Mouse (Mus musculus) erythroblast, embryonic 14.5 days (primary cell): ENCODE data around the gene Bri3bp. TPM values are rescaled to one million over a fixed set of nuclear protein-coding genes. Genes with fewer than 3 reads are reported as not detected.

ENCODE experiments used
- H3K27me3 ChIP-seq: 2 replicates; pipeline ENCODE4 v1.6.1; 2012; ENCODE audit warnings: inconsistent platforms; ENCODE audit not compliant: control insufficient read depth
- H3K36me3 ChIP-seq: 2 replicates; pipeline ENCODE4 v1.6.1; 2012; ENCODE audit warnings: mild to moderate bottlenecking, inconsistent platforms; ENCODE audit not compliant: control insufficient read depth
- H3K4me1 ChIP-seq: 2 replicates; pipeline ENCODE4 v1.6.1; 2012; ENCODE audit warnings: inconsistent platforms; ENCODE audit not compliant: control insufficient read depth
- H3K4me3 ChIP-seq: replicated peaks from 2 replicates; pipeline ENCODE3; 2012; ENCODE audit warnings: moderate library complexity, mild to moderate bottlenecking, inconsistent platforms
- H3K9me3 ChIP-seq: 2 replicates; pipeline ENCODE4 v1.6.1; 2012; ENCODE audit warnings: low read length, inconsistent platforms, mixed read lengths; ENCODE audit not compliant: control insufficient read depth
- GATA1 ChIP-seq: IDR thresholded peaks from 2 replicates; pipeline ENCODE4 v1.6.1; 2012; ENCODE audit warnings: low read length, inconsistent platforms, mixed read lengths
- TAL1 ChIP-seq: IDR thresholded peaks from 3 replicates; pipeline ENCODE4 v1.6.1; 2012; ENCODE audit warnings: low read length, inconsistent platforms, mixed read lengths
- polyA plus RNA-seq: library from polyadenylated mRNA; stranded (reverse); fragments of >175 nt; gene quantifications from 2 replicates; pipeline ENCODE4 v1.2.3, GENCODE M21; 2012

Gene Bri3bp
- polyA plus RNA-seq, 1 experiment, result 0.38 TPM

GRCm38 (mm10) chr5:125443335-125443734 lies 2.0 kb downstream of the Bri3bp start:
- no peak for TF ChIP-seq TAL1
- TF ChIP-seq GATA1, result no peak
- no peaks in the 10 kb centered on the region for H3K27me3 ChIP-seq
- peaks cover 57% of the 10 kb centered on the region for H3K4me1 ChIP-seq
- H3K9me3 ChIP-seq, result peaks cover 4% of the 10 kb centered on the region; the same call in 1 of the 2 replicates
- peaks cover 13% of the 10 kb centered on the region for H3K36me3 ChIP-seq
- no peak overlapping the region for H3K4me3 ChIP-seq

DNA sequence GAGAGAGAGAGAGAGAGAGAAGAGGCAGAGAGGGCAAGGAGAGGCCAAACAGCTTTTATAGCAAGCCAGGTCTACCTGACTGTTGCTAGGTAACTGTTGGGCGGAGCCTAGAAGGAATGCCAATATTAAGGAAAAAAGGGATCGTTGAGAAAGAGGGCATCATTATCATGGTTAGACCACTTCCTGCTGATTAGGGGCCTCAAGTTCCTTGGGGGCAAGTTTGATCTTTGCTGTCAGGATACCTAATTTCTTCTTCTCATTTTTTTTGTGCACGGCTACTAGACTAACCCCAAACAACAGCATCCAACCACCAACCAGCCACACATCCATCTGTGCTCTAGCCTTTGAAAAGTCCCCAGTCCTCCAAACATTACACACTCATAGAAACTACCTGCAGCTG lies 2.5 kb downstream of the Bri3bp start:
- Histone ChIP-seq H3K4me3 (no peak overlapping the region), H3K27me3 (no peaks in the 10 kb centered on the region), H3K4me1 (peaks cover 54% of the 10 kb centered on the region), H3K36me3 (peaks cover 13% of the 10 kb centered on the region), H3K9me3 (peaks cover 4% of the 10 kb centered on the region; the same call in 1 of the 2 replicates)
- TF ChIP-seq TAL1 (no peak), GATA1 (no peak)

DNA sequence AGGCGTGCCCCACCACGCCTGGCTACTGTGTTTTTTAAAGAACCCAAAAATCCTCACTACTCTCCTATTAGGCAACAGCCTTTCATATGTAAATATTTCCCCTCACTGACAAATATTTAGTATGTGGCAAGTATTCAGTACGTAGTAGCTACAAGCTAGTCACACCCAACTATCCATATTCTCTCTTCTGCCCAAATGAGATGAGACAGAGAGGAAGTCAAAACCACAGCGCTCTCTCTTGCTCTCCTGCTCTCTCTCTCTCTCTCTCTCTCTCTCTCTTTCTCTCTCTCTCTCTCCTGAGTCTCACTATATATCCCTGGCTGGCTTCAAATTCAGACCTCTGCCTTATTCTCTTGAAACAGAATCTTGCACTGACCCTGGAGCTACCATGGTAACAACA lies 3.2 kb downstream of the Bri3bp start:
- Histone ChIP-seq H3K4me3 (no peak overlapping the region), H3K9me3 (peaks cover 4% of the 10 kb centered on the region; the same call in 1 of the 2 replicates), H3K4me1 (peaks cover 57% of the 10 kb centered on the region), H3K36me3 (peaks cover 13% of the 10 kb centered on the region), H3K27me3 (no peaks in the 10 kb centered on the region)
- TF ChIP-seq GATA1 (no peak), TAL1 (no peak)

DNA sequence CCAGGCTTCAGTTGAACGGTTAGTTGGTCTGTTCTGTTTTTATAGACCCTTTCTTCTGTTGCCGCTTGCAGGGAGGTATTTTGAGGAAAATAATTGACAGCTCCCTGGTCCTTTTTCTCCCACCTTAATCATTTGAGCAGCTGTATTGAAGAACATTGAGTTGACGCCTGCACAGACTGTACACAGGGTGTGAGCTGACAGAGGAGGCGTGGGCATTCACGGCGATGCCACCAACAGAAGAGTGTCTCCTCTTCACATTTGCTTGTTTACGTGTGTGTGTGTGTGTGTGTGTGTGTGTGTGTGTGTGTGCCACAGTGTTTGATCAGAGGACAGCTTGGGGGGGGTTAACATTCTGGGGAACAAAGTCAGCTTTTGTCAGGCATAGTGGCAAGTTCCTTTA lies 5.0 kb downstream of the Bri3bp start:
- H3K36me3 ChIP-seq, result peaks cover 13% of the 10 kb centered on the region
- H3K4me1 ChIP-seq, result peaks cover 48% of the 10 kb centered on the region
- H3K27me3 ChIP-seq, result no peaks in the 10 kb centered on the region
- H3K9me3 ChIP-seq, result peaks cover 4% of the 10 kb centered on the region; the same call in 1 of the 2 replicates
- no peak overlapping the region for H3K4me3 ChIP-seq
- TF ChIP-seq GATA1, result no peak
- TF ChIP-seq TAL1, result no peak

- H3K9me3 ChIP-seq, result peaks cover 4% of the 10 kb centered on the region; the same call in 1 of the 2 replicates
- TF ChIP-seq GATA1 (no peak), TAL1 (no peak)
- H3K27me3 ChIP-seq, result no peaks in the 10 kb centered on the region
- H3K36me3 ChIP-seq, result peaks cover 22% of the 10 kb centered on the region
- H3K4me1 ChIP-seq, result peaks cover 36% of the 10 kb centered on the region
- no peak overlapping the region for H3K4me3 ChIP-seq
Observed at GRCm38 (mm10) chr5:125448026-125448425, 6.7 kb downstream of the Bri3bp start.

GRCm38 (mm10) chr5:125448631-125449030 lies 7.3 kb downstream of the Bri3bp start:
- no peaks in the 10 kb centered on the region for H3K27me3 ChIP-seq
- H3K36me3 ChIP-seq, result peaks cover 18% of the 10 kb centered on the region
- no peak overlapping the region for H3K4me3 ChIP-seq
- no peaks in the 10 kb centered on the region; the same call in 1 of the 2 replicates for H3K9me3 ChIP-seq
- H3K4me1 ChIP-seq, result peaks cover 34% of the 10 kb centered on the region
- TF ChIP-seq TAL1, result no peak
- no peak for TF ChIP-seq GATA1

DNA sequence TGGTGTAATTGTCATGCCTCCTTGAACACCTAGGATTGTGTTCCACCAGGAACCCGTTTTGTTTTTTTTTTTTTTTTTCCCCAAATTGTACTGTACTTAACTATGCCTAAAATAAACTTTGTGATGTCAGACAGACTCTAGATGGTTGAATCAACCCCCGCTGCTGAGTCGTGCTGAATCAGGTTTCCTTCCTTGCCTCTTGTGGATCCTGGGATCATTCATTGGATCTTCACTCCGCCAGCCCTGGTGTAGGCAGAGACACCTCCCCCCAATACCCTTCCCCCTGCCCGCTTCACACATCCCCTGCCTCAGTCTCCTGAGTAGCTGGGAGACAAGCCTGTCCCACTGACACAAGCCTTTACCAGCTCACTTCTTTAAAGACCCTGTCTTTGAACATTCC lies 7.9 kb downstream of the Bri3bp start:
- no peaks in the 10 kb centered on the region for H3K27me3 ChIP-seq
- TF ChIP-seq TAL1 (no peak), GATA1 (no peak)
- no peak overlapping the region for H3K4me3 ChIP-seq
- peaks cover 31% of the 10 kb centered on the region for H3K4me1 ChIP-seq
- no peaks in the 10 kb centered on the region for H3K9me3 ChIP-seq
- H3K36me3 ChIP-seq, result peaks cover 19% of the 10 kb centered on the region

GRCm38 (mm10) chr5:125452573-125452972 lies 11.2 kb downstream of the Bri3bp start:
- no peaks in the 10 kb centered on the region for H3K9me3 ChIP-seq
- no peak overlapping the region for H3K4me3 ChIP-seq
- H3K36me3 ChIP-seq, result peaks cover 19% of the 10 kb centered on the region
- H3K4me1 ChIP-seq, result peaks cover 39% of the 10 kb centered on the region
- TF ChIP-seq GATA1 (no peak), TAL1 (no peak)
- no peaks in the 10 kb centered on the region for H3K27me3 ChIP-seq

DNA sequence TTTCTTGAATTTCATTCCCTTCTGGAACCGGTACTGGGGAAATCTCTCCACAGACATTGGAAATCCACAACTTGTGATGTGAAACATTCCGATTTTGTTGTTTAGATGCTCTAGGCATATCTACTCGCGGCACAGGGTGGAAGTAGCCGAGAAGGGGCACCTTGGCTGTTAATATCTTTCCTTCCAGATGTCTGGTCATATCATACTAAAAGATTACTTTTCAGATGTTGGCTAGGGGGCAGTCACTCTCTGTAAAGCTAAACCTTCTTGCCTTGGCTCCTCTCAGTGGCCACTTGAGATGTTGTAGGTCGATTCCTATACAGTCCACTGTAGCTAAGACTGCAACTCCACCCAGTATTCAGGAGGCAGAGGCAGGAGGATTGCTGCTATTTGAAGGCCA lies 14.7 kb downstream of the Bri3bp start:
- Histone ChIP-seq H3K27me3 (no peaks in the 10 kb centered on the region), H3K36me3 (peaks cover 19% of the 10 kb centered on the region), H3K9me3 (no peaks in the 10 kb centered on the region), H3K4me1 (peaks cover 43% of the 10 kb centered on the region), H3K4me3 (no peak overlapping the region)
- TF ChIP-seq GATA1 (no peak), TAL1 (no peak)

DNA sequence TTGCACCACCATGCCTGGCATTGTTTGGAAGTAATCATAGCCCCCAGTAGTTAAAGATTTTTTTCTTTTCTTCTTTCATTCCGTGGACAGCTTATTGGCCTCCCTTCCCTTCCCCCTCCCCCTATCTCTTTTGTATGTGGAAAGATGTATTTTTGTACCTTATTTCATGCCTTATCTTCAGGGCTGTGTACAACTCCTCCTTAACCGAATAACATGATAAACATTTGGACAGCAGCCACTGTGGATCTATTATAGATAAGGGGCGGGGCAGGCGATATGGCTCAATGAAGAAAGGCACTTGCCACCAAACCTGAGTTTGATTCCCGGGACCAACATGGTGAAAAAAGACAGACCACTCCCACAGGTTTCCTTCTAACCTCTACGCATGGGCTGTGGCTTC lies 16.2 kb downstream of the Bri3bp start:
- peaks cover 49% of the 10 kb centered on the region for H3K4me1 ChIP-seq

More for the DNA sequence above, 16.2 kb downstream of the Bri3bp start:
- peaks cover 13% of the 10 kb centered on the region for H3K36me3 ChIP-seq
- no peaks in the 10 kb centered on the region for H3K27me3 ChIP-seq
- TF ChIP-seq TAL1, result no peak
- TF ChIP-seq GATA1, result no peak
- no peaks in the 10 kb centered on the region for H3K9me3 ChIP-seq
- H3K4me3 ChIP-seq, result no peak overlapping the region
